22 mouse cellular contexts compared by ENCODE assay signal in the genomic region with DNA sequence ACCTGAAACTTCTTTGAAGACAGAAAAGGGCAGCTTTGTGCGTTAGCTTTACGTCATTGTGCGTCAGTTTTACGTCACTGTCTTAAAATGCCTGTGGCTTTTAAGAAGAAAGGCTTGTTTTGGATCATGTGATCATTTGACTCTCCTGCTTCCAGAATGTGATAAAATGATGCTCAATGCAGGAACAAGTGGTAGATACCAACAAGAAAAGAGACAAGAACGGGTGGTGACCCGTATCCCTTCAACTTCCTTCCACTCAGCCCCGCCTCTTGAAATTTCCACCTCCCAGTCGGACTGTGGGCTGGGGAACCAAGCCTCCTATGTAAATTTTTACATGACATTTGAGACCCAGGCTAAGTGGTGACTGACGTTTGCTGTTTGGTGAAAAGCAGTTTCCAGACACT. TPM values are rescaled to one million over a fixed set of nuclear protein-coding genes. Genes with fewer than 3 reads are reported as not detected.
DNase-seq lines count a peak whose midpoint lies in the region; ATAC-seq and TF ChIP-seq lines count a peak whose summit lies in the region.
"Had no signal": no experiment of that assay in that cellular context is flagged by ENCODE, and none has a peak within 500 bp of the region (broad histone marks: within the 10 kb centered on the region; RNA-seq: fewer than 3 reads in every experiment).

No protein-coding gene starts in this region.

- H3K27ac ChIP-seq in liver, embryonic 12.5 days, result no peak overlapping the region
- H3K27ac ChIP-seq: embryonic facial prominence, embryonic 12.5 days; hindbrain, embryonic 15.5 days; intestine, embryonic 15.5 days; liver, embryonic 15.5 days; midbrain, embryonic 12.5 days had no signal

- DNase-seq in heart, adult 11 months, result peak; percentile 79
- DNase-seq in heart, adult 18-20 months, result no peak
- peak; percentile 45 to 63 for DNase-seq in lung, adult 18-20 months
- DNase-seq in lung, adult 2 months, result no peak
- peak; percentile 30 to 38 for DNase-seq in heart, postnatal 10 days
- DNase-seq: adrenal gland, adult 8-10 months; cerebellum, adult 9-10 months; kidney, adult 9 months; kidney, postnatal 25 days; thymus, postnatal 14 days had no signal

- no peaks in the 10 kb centered on the region for H3K27me3 ChIP-seq in liver, embryonic 12.5 days (replicated peaks)
- H3K27me3 ChIP-seq: embryonic facial prominence, embryonic 12.5 days; forebrain, embryonic 15.5 days; hindbrain, embryonic 15.5 days; intestine, embryonic 15.5 days; liver, embryonic 15.5 days; midbrain, embryonic 12.5 days; Patski had no signal

- H3K9ac ChIP-seq in liver, embryonic 12.5 days, result no peak overlapping the region
- H3K9ac ChIP-seq: embryonic facial prominence, embryonic 12.5 days; forebrain, embryonic 15.5 days; hindbrain, embryonic 15.5 days; intestine, embryonic 15.5 days; liver, embryonic 15.5 days; midbrain, embryonic 12.5 days had no signal

- H3K4me3 ChIP-seq in lung, adult 2 months (replicated peaks; ENCODE audit: extremely low read depth, low read depth, low read length), result no peak overlapping the region
- no peak overlapping the region for H3K4me3 ChIP-seq in liver, embryonic 12.5 days
- H3K4me3 ChIP-seq: embryonic facial prominence, embryonic 12.5 days; erythroblast, embryonic 14.5 days; forebrain, embryonic 15.5 days; hindbrain, embryonic 15.5 days; intestine, embryonic 15.5 days; liver, embryonic 15.5 days; midbrain, embryonic 12.5 days had no signal

- H3K36me3 ChIP-seq in liver, embryonic 12.5 days, result no peaks in the 10 kb centered on the region
- H3K36me3 ChIP-seq: embryonic facial prominence, embryonic 12.5 days; forebrain, embryonic 15.5 days; hindbrain, embryonic 15.5 days; intestine, embryonic 15.5 days; liver, embryonic 15.5 days; midbrain, embryonic 12.5 days had no signal

- WGBS in lung, adult 2 months, result 65% methylated on average over 9 of the region's 9 CpGs
- WGBS in liver, embryonic 12.5 days (ENCODE audit: insufficient replicate concordance), result 70% methylated on average over 9 of the region's 9 CpGs

- intact Hi-C loops in heart, postnatal 10 days (cut with DNase I), result no loop called here

- no peak for TF ChIP-seq POLR2A in lung, adult 2 months (IDR thresholded peaks at IDR 0.05; ENCODE audit: borderline replicate concordance, extremely low read depth, low read depth, low read length)

- no peak for ATAC-seq in liver, embryonic 12.5 days
- ATAC-seq in frontal cortex, adult (ENCODE audit: low TSS enrichment), result no peak
- ATAC-seq: forebrain, embryonic 15.5 days; intestine, embryonic 15.5 days had no signal

- H3K9me3 ChIP-seq in liver, embryonic 12.5 days (replicated peaks), result no peaks in the 10 kb centered on the region
- H3K9me3 ChIP-seq: embryonic facial prominence, embryonic 12.5 days; forebrain, embryonic 15.5 days; hindbrain, embryonic 15.5 days; intestine, embryonic 15.5 days; liver, embryonic 15.5 days; midbrain, embryonic 12.5 days had no signal

- no peaks in the 10 kb centered on the region; the same call in 1 of the 2 replicates for H3K4me1 ChIP-seq in lung, adult 2 months (ENCODE audit: control insufficient read depth, insufficient read depth, low read length)
- H3K4me1 ChIP-seq in liver, embryonic 12.5 days, result peaks cover 9% of the 10 kb centered on the region
- H3K4me1 ChIP-seq: embryonic facial prominence, embryonic 12.5 days; hindbrain, embryonic 15.5 days; intestine, embryonic 15.5 days; liver, embryonic 15.5 days had no signal

- no peak for TF ChIP-seq CTCF in lung, adult 2 months (IDR thresholded peaks at IDR 0.05; ENCODE audit: insufficient read depth, low read length)

- H3K4me2 ChIP-seq in liver, embryonic 12.5 days, result no peak overlapping the region
- H3K4me2 ChIP-seq: embryonic facial prominence, embryonic 12.5 days; forebrain, embryonic 15.5 days; hindbrain, embryonic 15.5 days; intestine, embryonic 15.5 days; liver, embryonic 15.5 days; midbrain, embryonic 12.5 days had no signal

RNA-seq across cellular contexts. Expression of gene Cap2, which starts 13.5 kb away (rescaled TPM):
- 100 to 1,000 TPM; 133 to 144 TPM for total RNA-seq in heart, adult 18-20 months (2021)
- polyA plus RNA-seq in lung, adult 2 months (2012; rRNA removed), result 9.7 and 17.8 TPM in 2 replicates
- 100 to 1,000 TPM; 127 to 146 TPM for total RNA-seq in heart, postnatal 10 days (2021)
- 1.7 and 2.4 TPM in 2 replicates for polyA plus RNA-seq in liver, embryonic 12.5 days (2016; fragmentation: Nextera tagmentation; extraction: Ambion mirVana)
- total RNA-seq: granulocyte monocyte progenitor cell, adult 5-6 weeks; monocyte, adult 5-6 weeks had no signal
- polyA plus RNA-seq: erythroblast, embryonic 14.5 days; Patski had no signal

Comparison
In these comparisons a context has a peak if more than half of its experiments do, and no peak if none do; other contexts are left out.
1. DNase-seq: peak in heart, adult 11 months (single experiment), lung, adult 18-20 months (2 of 2) and heart, postnatal 10 days (2 of 2); none in heart, adult 18-20 months (0 of 2) and lung, adult 2 months (single experiment).